Mouse (Mus musculus) G1E (cell line): Measurements from ENCODE around the gene Elf3. TPM values are rescaled to one million over a fixed set of nuclear protein-coding genes. Genes with fewer than 3 reads are reported as not detected.

ENCODE experiments used
- ATAC-seq: 2 replicates; pipeline ENCODE4 v1.8.0; 2016; ENCODE audit warnings: mild to moderate bottlenecking; ENCODE audit not compliant: insufficient number of reproducible peaks, poor library complexity, low FRiP score, severe bottlenecking; ENCODE audit errors: extremely low read depth
- DNase-seq: peaks from one replicate; pipeline ENCODE4 v3.0.0; 2012; ENCODE audit warnings: low spot score
- H3K27me3 ChIP-seq: 2 replicates; pipeline ENCODE4 v1.6.1; 2012; ENCODE audit warnings: mild to moderate bottlenecking, low read length, inconsistent platforms; ENCODE audit not compliant: insufficient read depth
- H3K36me3 ChIP-seq: replicated peaks from 2 replicates; pipeline ENCODE3; 2012; ENCODE audit warnings: mild to moderate bottlenecking, inconsistent platforms
- H3K4me1 ChIP-seq: 2 replicates; pipeline ENCODE4 v1.6.1; 2012; ENCODE audit warnings: low read depth, low read length, inconsistent platforms, mixed read lengths; ENCODE audit not compliant: insufficient read depth
- H3K4me3 ChIP-seq: 2 replicates; pipeline ENCODE4 v1.5.1; 2012; ENCODE audit warnings: low read depth, mild to moderate bottlenecking, inconsistent platforms, low read length, moderate library complexity, mixed read lengths
- H3K9me3 ChIP-seq: replicated peaks from 2 replicates; pipeline ENCODE4 v1.6.1; 2012; ENCODE audit warnings: inconsistent platforms
- CTCF ChIP-seq: IDR thresholded peaks from 2 replicates; pipeline ENCODE4 v1.5.1; 2012; ENCODE audit warnings: low read depth, low read length, inconsistent platforms, mixed read lengths
- GATA1 ChIP-seq: IDR thresholded peaks from 2 replicates; pipeline ENCODE4 v1.6.1; 2012; ENCODE audit warnings: borderline replicate concordance, low read length, inconsistent platforms, mixed read lengths
- GATA2 ChIP-seq: IDR thresholded peaks from 2 replicates; pipeline ENCODE4 v1.6.1; 2012; ENCODE audit warnings: low read depth, low read length, inconsistent platforms, borderline replicate concordance
- POLR2AphosphoS5 ChIP-seq: IDR thresholded peaks from 2 replicates; pipeline ENCODE4 v1.6.1; 2012; ENCODE audit warnings: low read depth, low read length, inconsistent platforms; ENCODE audit not compliant: insufficient replicate concordance
- TAL1 ChIP-seq: conservative IDR thresholded peaks from 2 replicates; pipeline ENCODE4 v1.6.1; 2012; ENCODE audit warnings: low read depth, low read length, inconsistent platforms, mixed read lengths
- polyA plus RNA-seq: library from polyadenylated mRNA; stranded (reverse); fragments of >175 nt; gene quantifications from 2 replicates; pipeline ENCODE4 v1.2.3, GENCODE M21; 2012
- total RNA-seq, 2 experiments: library from RNA; stranded (forward) in 1 of 2; stranded (reverse) in 1 of 2; fragments of 200-1000 nt in 1 of 2; fragments of >200 nt in 1 of 2; fragmentation: Nextera tagmentation in 1 of 2; gene quantifications; 2 replicates each; pipeline ENCODE4 v1.2.3; 2014 to 2017

Elf3 gene
- total and polyA plus RNA-seq, 3 experiments, result not detected

- no peak for ATAC-seq
- Histone ChIP-seq H3K4me1 (peaks cover 8% of the 10 kb centered on the region; the same call in 1 of the 2 replicates), H3K36me3 (no peaks in the 10 kb centered on the region), H3K9me3 (peaks cover 3% of the 10 kb centered on the region; the same call in 1 of the 2 replicates), H3K4me3 (no peak overlapping the region), H3K27me3 (peaks cover 28% of the 10 kb centered on the region)
- TF ChIP-seq GATA1, result no peak
- TF ChIP-seq CTCF, result no peak
- TF ChIP-seq TAL1, result no peak
- no peak for TF ChIP-seq GATA2
- no peak for TF ChIP-seq POLR2AphosphoS5
- DNase-seq, result no peak
Measured at GRCm38 (mm10) chr1:135281841-135282240, 23.5 kb upstream of the Elf3 start.

DNA sequence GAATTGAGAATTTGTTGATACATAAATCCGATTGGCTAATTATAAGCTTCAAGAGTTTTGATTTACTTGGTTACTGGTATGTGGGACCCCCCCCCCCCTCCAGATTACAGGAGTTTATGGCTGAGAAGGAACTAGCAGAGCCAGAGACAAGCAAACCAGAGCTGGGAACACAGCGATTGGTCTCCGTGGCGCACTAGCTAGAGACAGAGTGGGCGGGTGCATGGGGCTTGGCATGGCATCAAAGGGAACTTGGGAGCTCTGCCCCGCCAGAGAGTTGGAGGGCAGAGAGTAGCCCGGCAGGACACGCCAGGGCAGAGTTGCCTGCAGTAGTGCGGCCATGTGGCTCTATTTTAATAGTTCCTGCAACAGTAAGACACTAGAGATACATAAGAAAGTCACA, 22.3 kb upstream of the Elf3 start:
- ATAC-seq, result no peak
- no peak for DNase-seq
- no peaks in the 10 kb centered on the region for H3K36me3 ChIP-seq
- peaks cover 3% of the 10 kb centered on the region; the same call in 1 of the 2 replicates for H3K9me3 ChIP-seq
- H3K27me3 ChIP-seq, result peaks cover 23% of the 10 kb centered on the region
- H3K4me1 ChIP-seq, result peaks cover 8% of the 10 kb centered on the region; the same call in 1 of the 2 replicates
- no peak overlapping the region for H3K4me3 ChIP-seq
- TF ChIP-seq TAL1 (no peak), GATA1 (no peak), POLR2AphosphoS5 (no peak), CTCF (no peak), GATA2 (no peak)

DNA sequence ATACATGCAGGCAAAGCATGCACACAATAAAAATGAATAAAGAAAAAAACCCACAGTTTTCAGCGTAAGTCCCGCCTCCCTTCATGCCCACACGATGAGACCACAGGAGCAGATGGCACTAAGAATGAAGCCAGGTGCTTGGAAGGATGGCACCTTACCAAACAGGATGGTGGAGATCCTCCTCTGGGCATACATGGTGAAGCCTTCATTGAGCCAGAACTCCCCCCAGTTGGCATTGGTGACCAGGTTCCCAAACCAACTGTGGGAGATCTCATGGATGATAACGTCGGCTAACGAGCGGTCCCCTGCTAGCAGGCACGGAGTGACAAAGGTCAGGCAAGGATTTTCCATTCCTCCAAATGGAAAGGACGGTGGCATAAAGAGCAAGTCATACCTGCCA, 13.0 kb upstream of the Elf3 start:
- no peaks in the 10 kb centered on the region for H3K9me3 ChIP-seq
- H3K36me3 ChIP-seq, result no peaks in the 10 kb centered on the region
- ATAC-seq (no peak), DNase-seq (no peak)
- H3K27me3 ChIP-seq, result peaks cover 21% of the 10 kb centered on the region
- H3K4me1 ChIP-seq, result no peaks in the 10 kb centered on the region
- no peak for TF ChIP-seq GATA2
- TF ChIP-seq POLR2AphosphoS5, result no peak
- TF ChIP-seq CTCF, result no peak
- TF ChIP-seq GATA1, result no peak
- TF ChIP-seq TAL1, result no peak
- no peak overlapping the region for H3K4me3 ChIP-seq

DNA sequence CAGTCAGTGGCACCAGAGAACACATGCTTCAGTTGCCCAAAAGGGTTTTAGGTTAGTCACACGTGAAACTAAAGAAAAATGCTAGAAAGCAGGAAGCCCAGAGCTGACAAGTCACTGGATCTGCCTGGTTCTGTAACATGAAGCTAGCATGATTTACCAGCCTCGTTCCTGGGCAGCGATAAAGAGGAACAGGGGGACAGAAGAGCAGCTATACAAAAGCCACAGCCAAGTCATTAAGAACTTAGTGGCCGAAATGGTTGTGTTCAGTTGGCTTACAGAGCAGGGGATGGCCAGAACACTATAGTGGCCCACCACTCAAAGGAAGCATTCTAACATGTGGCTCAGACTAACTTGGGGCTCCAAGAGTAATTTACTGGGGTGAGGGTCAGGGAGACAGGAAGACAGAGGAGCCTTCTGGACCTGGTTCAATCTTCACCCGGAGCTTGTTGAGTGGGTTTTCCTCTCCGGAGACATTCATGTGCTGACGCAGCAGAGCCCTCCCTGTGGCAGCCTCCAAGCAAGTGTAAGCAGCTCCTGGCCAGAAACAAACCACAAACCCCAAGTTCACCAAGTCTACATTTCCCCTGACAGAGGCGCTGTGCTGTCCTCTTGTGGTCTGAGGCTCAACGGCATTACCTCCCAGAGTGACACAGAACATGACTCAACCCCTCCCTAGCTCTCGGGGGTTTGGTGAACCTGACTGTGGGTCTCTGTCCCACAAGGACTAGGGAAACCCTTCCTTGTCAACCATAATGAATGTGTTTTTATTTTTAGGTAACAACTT, 9.5 kb upstream of the Elf3 start:
- Histone ChIP-seq H3K27me3 (peaks cover 30% of the 10 kb centered on the region), H3K9me3 (no peaks in the 10 kb centered on the region), H3K4me3 (no peak overlapping the region), H3K36me3 (no peaks in the 10 kb centered on the region), H3K4me1 (peaks cover 3% of the 10 kb centered on the region)
- ATAC-seq (no peak), DNase-seq (no peak)
- no peak for TF ChIP-seq TAL1
- no peak for TF ChIP-seq POLR2AphosphoS5
- TF ChIP-seq GATA1, result no peak
- TF ChIP-seq GATA2, result no peak
- TF ChIP-seq CTCF, result no peak

DNA sequence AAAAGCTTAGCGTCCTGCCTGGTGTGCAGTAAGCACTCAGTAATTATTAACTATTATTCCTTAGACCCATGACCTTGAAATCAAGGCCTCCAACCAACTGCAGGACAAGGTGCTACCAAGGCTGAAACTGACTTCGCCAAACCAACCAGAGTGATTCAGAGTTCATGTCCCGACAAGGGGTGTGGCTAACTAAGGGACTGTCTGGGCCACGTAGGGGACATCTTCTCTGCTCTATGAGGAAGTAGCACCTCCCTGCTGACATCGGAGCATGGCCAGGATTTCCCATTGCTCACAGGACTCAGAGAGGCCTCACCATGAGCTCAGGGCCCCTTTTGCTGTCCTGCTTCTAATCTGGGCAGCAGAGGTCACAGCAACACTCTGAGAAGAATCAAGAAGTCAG, 7.5 kb upstream of the Elf3 start:
- Histone ChIP-seq H3K4me3 (no peak overlapping the region), H3K36me3 (no peaks in the 10 kb centered on the region), H3K4me1 (peaks cover 3% of the 10 kb centered on the region), H3K27me3 (peaks cover 34% of the 10 kb centered on the region), H3K9me3 (no peaks in the 10 kb centered on the region)
- ATAC-seq (no peak), DNase-seq (no peak)
- no peak for TF ChIP-seq TAL1
- TF ChIP-seq GATA2, result no peak
- TF ChIP-seq CTCF, result no peak
- TF ChIP-seq POLR2AphosphoS5, result no peak
- no peak for TF ChIP-seq GATA1

DNA sequence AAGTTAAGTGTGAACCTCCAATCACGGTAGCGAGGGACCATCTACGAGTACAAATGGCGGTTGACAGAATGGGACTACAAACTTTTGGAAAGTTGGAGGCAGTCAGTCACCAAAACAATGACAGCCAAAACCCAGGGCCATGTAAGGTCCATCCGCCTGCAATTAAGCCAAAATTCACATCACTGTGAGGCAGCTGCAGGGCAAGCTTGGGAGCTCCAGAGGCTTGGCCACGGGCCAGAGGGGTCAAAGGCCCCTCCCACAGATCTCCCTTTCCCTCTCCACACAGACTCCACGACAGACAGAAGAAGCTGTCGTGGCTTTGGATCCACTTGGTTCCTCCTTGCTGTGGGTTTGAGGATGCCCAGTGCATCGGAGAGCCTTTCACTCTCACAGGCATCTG, 4.9 kb upstream of the Elf3 start:
- Histone ChIP-seq H3K27me3 (peaks cover 41% of the 10 kb centered on the region), H3K4me1 (peaks cover 6% of the 10 kb centered on the region), H3K9me3 (no peaks in the 10 kb centered on the region), H3K36me3 (no peaks in the 10 kb centered on the region), H3K4me3 (no peak overlapping the region)
- TF ChIP-seq TAL1 (no peak), POLR2AphosphoS5 (no peak), GATA2 (no peak), GATA1 (no peak), CTCF (no peak)
- ATAC-seq (no peak), DNase-seq (no peak)

DNA sequence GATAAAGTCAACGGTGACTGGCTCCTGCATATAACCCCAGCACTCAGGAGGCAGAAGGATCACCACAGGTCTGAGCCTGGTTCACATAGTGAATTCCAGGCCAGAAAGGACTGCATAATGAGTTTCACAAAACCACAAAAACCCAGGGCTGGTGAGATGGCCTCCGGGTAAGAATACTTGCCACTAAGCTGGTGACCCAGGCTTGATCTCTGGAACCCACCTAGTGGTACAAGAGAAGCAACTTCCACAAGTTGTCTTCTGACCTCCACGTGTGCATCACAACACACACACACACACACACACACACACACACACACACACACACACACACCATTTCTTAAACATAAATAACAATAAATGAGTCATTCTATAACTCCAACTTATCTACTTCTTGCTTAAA, 4.0 kb upstream of the Elf3 start:
- no peak overlapping the region for H3K4me3 ChIP-seq
- H3K36me3 ChIP-seq, result no peaks in the 10 kb centered on the region
- no peak for TF ChIP-seq GATA2
- no peak for TF ChIP-seq TAL1
- TF ChIP-seq CTCF, result no peak
- TF ChIP-seq GATA1, result no peak
- TF ChIP-seq POLR2AphosphoS5, result no peak
- no peaks in the 10 kb centered on the region for H3K9me3 ChIP-seq
- ATAC-seq (no peak), DNase-seq (no peak)
- peaks cover 6% of the 10 kb centered on the region for H3K4me1 ChIP-seq
- H3K27me3 ChIP-seq, result peaks cover 39% of the 10 kb centered on the region
